Mouse (Mus musculus) hindbrain, embryonic 16.5 days (tissue): ENCODE results near the gene Pfkfb3. TPM values are rescaled to one million over a fixed set of nuclear protein-coding genes. Genes with fewer than 3 reads are reported as not detected.
"Not testable (repeated sequence)": the region's sequence is repeated elsewhere in the genome, so short reads cannot be mapped to it uniquely, and the experiment has no call there.

ENCODE experiments used
- ATAC-seq: fragments of 200-750 bp; cut with Nextera tagmentation; 2 replicates; pipeline ENCODE4 v1.8.0; 2017; ENCODE audit warnings: moderate TSS enrichment, moderate library complexity
- H3K27ac ChIP-seq: fragments of 300-500 bp; sonication (generic); 2 replicates; pipeline ENCODE4 v1.5.1; 2014; ENCODE audit warnings: low read depth, mild to moderate bottlenecking, control low read depth, low read length, moderate library complexity
- H3K27me3 ChIP-seq: fragments of 300-500 bp; sonication (generic); replicated peaks from 2 replicates; pipeline ENCODE4 v1.6.1; 2014; ENCODE audit warnings: low read length; ENCODE audit not compliant: control insufficient read depth, insufficient read depth
- H3K36me3 ChIP-seq: fragments of 300-500 bp; sonication (generic); 2 replicates; pipeline ENCODE4 v1.6.1; 2014; ENCODE audit warnings: mild to moderate bottlenecking, low read length, moderate library complexity, mixed read lengths; ENCODE audit not compliant: control insufficient read depth, insufficient read depth
- H3K4me1 ChIP-seq: fragments of 300-500 bp; sonication (generic); 2 replicates; pipeline ENCODE4 v1.6.1; 2014; ENCODE audit warnings: low read depth, low read length; ENCODE audit not compliant: control insufficient read depth, insufficient read depth
- H3K4me2 ChIP-seq: fragments of 300-500 bp; sonication (generic); 2 replicates; pipeline ENCODE4 v1.6.1; 2014; ENCODE audit warnings: mild to moderate bottlenecking, low read length, control low read depth, moderate library complexity
- H3K4me3 ChIP-seq: fragments of 300-500 bp; sonication (generic); 2 replicates; pipeline ENCODE4 v1.5.1; 2014; ENCODE audit warnings: mild to moderate bottlenecking, low read length, control low read depth, moderate library complexity
- H3K9ac ChIP-seq: fragments of 300-500 bp; sonication (generic); 2 replicates; pipeline ENCODE4 v1.6.1; 2014; ENCODE audit warnings: low read depth, mild to moderate bottlenecking, control low read depth, low read length, moderate library complexity
- H3K9me3 ChIP-seq: fragments of 300-500 bp; sonication (generic); 2 replicates; pipeline ENCODE4 v1.6.1; 2014; ENCODE audit warnings: mild to moderate bottlenecking, low read length, moderate library complexity; ENCODE audit not compliant: control insufficient read depth
- WGBS: fragments of 180-500 bp; shearing (Covaris S2); extraction: QIAGEN DNeasy Blood & Tissue Kit; methylation state at CpG from one replicate; pipeline ENCODE4 v1.1.7; 2014; 5-methylcytosine and 5-hydroxymethylcytosine counted together
- polyA plus RNA-seq: library from polyadenylated mRNA; unstranded; fragments of >200 nt; fragmentation: Nextera tagmentation; extraction: Ambion mirVana; gene quantifications from 2 replicates; pipeline ENCODE4 v1.2.1, GENCODE M21; 2015

Gene Pfkfb3
- polyA plus RNA-seq, 1 experiment from 2014 or later, result 28.5 TPM

GRCm38 (mm10) chr2:11542640-11543039 lies 11.2 kb downstream of the Pfkfb3 start:
- Histone ChIP-seq H3K4me1 (no peaks in the 10 kb centered on the region), H3K9ac (no peak overlapping the region), H3K27ac (no peak overlapping the region), H3K36me3 (no peaks in the 10 kb centered on the region), H3K27me3 (no peaks in the 10 kb centered on the region), H3K9me3 (no peaks in the 10 kb centered on the region), H3K4me3 (no peak overlapping the region), H3K4me2 (no peak overlapping the region)
- WGBS, result 88% methylated on average over 1 of the region's 1 CpGs
- peak; percentile 82 for ATAC-seq

DNA sequence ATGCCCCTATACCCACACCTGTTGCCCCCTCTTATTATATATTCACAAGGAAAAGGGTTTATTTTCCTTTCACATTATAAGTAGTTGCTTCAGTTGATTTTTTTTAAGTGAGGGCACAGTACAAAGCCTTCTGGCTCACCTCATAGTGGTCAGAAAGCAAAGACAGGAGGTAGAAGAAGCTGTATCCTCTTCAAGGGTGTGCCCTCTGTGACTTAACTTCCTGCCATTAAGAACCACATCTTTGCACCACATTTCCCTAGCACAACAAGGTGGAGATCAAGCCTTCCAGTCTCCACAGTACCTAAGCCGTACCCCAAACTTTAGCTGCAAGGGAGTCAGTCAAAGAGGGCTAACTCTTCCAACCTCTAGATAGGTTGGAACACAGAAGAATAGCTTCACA lies 11.8 kb downstream of the Pfkfb3 start:
- H3K4me1 ChIP-seq, result no peaks in the 10 kb centered on the region
- H3K9ac ChIP-seq, result no peak overlapping the region
- H3K4me3 ChIP-seq, result no peak overlapping the region
- H3K4me2 ChIP-seq, result no peak overlapping the region
- H3K36me3 ChIP-seq, result no peaks in the 10 kb centered on the region
- no peak overlapping the region for H3K27ac ChIP-seq
- no peaks in the 10 kb centered on the region for H3K9me3 ChIP-seq
- 100% methylated on average over 1 of the region's 1 CpGs for WGBS
- no peaks in the 10 kb centered on the region for H3K27me3 ChIP-seq
- no peak for ATAC-seq

GRCm38 (mm10) chr2:11541528-11541927 lies 12.3 kb downstream of the Pfkfb3 start:
- H3K27ac ChIP-seq, H3K4me1 ChIP-seq, H3K9me3 ChIP-seq, ATAC-seq, H3K4me2 ChIP-seq, H3K9ac ChIP-seq, H3K36me3 ChIP-seq, H3K4me3 ChIP-seq, H3K27me3 ChIP-seq: not testable (repeated sequence)
- 73% methylated on average over 1 of the region's 1 CpGs for WGBS

GRCm38 (mm10) chr2:11535966-11536365 lies 17.9 kb downstream of the Pfkfb3 start:
- no peaks in the 10 kb centered on the region for H3K36me3 ChIP-seq
- peak overlapping the region; percentile 57 for H3K4me3 ChIP-seq
- no peak overlapping the region for H3K27ac ChIP-seq
- H3K4me1 ChIP-seq, result no peaks in the 10 kb centered on the region; the same call in 1 of the 2 replicates
- no peak for ATAC-seq
- peak overlapping the region; percentile 93 for H3K4me2 ChIP-seq
- H3K9me3 ChIP-seq, result no peaks in the 10 kb centered on the region
- WGBS, result 66% methylated on average over 8 of the region's 8 CpGs
- H3K27me3 ChIP-seq, result no peaks in the 10 kb centered on the region; the same call in 1 of the 2 replicates
- no peak overlapping the region; the same call in 1 of the 2 replicates for H3K9ac ChIP-seq

DNA sequence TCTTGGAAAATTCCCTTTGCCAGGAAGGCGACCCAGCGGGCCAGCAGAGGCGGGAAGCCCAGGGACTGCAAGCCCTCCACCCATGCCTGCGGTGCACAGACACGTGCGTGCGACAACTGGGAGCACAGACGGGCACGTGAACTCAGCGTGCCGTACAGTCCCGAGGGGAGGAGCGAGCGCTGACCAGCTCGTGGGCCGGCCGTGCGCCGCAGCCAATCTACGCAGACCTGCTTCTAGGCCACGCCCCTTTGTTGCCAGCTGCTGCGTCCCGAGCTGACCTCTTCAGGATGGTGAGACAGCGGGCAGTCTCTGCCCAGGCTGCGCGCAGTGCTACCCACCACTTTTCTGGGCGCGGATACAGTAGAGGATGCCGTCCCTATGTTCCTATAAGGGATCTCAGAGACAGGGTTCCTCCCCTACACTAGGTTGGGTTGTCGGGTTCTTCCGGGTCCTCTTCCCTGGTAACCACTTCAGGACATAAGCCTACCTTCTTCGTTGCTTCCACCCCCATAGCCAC lies 18.4 kb downstream of the Pfkfb3 start:
- no peaks in the 10 kb centered on the region; the same call in 1 of the 2 replicates for H3K4me1 ChIP-seq
- no peak overlapping the region for H3K27ac ChIP-seq
- ATAC-seq, result peak; percentile 98
- no peaks in the 10 kb centered on the region; the same call in 1 of the 2 replicates for H3K27me3 ChIP-seq
- peak overlapping the region; percentile 57 for H3K4me3 ChIP-seq
- no peaks in the 10 kb centered on the region for H3K36me3 ChIP-seq
- H3K9ac ChIP-seq, result peak overlapping the region; percentile 66
- H3K4me2 ChIP-seq, result peak overlapping the region; percentile 93
- WGBS, result under 1% methylated on average over 32 of the region's 32 CpGs
- H3K9me3 ChIP-seq, result no peaks in the 10 kb centered on the region

DNA sequence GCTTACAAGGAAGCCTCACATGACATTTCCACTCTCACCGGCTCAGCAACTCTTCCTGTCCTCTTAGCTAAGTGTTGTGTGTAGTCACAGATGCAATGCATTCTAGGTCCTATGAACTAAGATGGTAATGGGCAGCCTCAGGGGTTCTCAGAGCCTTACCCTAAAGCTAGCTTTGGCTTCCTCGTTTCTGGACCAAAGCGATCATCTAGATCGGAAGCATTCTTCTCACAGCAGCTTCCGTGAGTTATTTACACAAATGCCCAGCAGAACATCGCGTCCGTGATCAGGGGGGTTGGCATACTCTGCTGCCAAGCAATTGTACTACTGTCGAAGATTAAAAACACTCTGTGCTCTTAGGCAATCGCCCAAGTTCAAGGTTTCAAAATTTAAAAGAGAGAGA lies 19.1 kb downstream of the Pfkfb3 start:
- Histone ChIP-seq H3K27me3 (no peaks in the 10 kb centered on the region; the same call in 1 of the 2 replicates), H3K4me3 (peak overlapping the region; percentile 57), H3K27ac (no peak overlapping the region), H3K4me1 (no peaks in the 10 kb centered on the region; the same call in 1 of the 2 replicates), H3K36me3 (no peaks in the 10 kb centered on the region), H3K9ac (0 out of 2 replicates have a peak overlapping the region, but pooled peaks have one; percentile 14), H3K9me3 (no peaks in the 10 kb centered on the region), H3K4me2 (peak overlapping the region; percentile 93)
- WGBS, result 23% methylated on average over 10 of the region's 10 CpGs
- ATAC-seq, result no peak

DNA sequence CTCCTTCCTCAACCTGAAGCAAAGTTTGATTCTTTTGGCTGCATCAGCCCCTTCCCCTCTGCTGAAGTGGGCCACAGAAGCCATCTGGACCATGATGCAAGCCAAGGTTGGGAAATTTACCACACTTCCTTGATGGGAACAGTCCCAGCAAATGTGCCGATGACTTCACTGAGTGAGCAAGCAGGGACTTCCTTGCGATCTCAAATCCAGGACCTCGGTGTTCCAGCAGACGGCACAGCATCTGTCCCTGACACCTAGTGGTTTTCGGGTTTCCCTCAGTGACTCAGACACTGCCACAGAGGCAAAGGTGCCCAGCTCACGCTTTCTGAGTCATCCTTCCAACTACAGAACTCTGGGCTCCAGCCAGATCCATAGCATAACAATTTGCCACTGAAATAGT lies 23.8 kb downstream of the Pfkfb3 start:
- no peak overlapping the region for H3K4me2 ChIP-seq
- no peaks in the 10 kb centered on the region for H3K9me3 ChIP-seq
- no peak overlapping the region for H3K9ac ChIP-seq
- no peak overlapping the region for H3K27ac ChIP-seq
- H3K4me3 ChIP-seq, result no peak overlapping the region
- H3K4me1 ChIP-seq, result no peaks in the 10 kb centered on the region; the same call in 1 of the 2 replicates
- H3K27me3 ChIP-seq, result no peaks in the 10 kb centered on the region; the same call in 1 of the 2 replicates
- ATAC-seq, result no peak
- H3K36me3 ChIP-seq, result no peaks in the 10 kb centered on the region
- WGBS, result 82% methylated on average over 6 of the region's 6 CpGs

DNA sequence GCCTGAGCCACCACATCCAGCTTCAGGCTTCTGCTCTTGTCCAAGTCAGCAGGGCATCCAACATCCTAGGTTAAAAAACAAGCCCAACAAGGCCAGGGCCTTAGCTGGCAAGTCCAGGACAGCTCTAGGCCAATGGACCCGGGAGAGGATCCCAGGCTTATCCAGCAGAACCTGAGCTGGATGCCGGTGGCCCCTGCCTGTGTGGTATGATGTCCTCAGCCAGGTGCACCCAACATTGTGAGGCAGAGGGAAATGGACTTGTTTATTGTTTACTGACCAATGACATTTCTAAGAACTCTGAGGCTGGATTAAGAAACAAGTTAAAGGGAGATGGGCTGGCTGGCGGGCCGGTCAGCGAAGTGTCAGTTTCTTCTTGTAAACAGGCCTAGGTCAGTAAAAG lies 27.8 kb downstream of the Pfkfb3 start:
- 90% methylated on average over 5 of the region's 5 CpGs for WGBS
- Histone ChIP-seq H3K4me2 (no peak overlapping the region), H3K27ac (no peak overlapping the region), H3K36me3 (no peaks in the 10 kb centered on the region), H3K9ac (no peak overlapping the region), H3K27me3 (no peaks in the 10 kb centered on the region), H3K9me3 (no peaks in the 10 kb centered on the region), H3K4me1 (no peaks in the 10 kb centered on the region), H3K4me3 (no peak overlapping the region)
- ATAC-seq, result no peak

GRCm38 (mm10) chr2:11524736-11525135 lies 29.1 kb downstream of the Pfkfb3 start:
- no peaks in the 10 kb centered on the region for H3K9me3 ChIP-seq
- WGBS, result 89% methylated on average over 6 of the region's 6 CpGs
- H3K27ac ChIP-seq, result no peak overlapping the region
- H3K4me3 ChIP-seq, result no peak overlapping the region
- no peaks in the 10 kb centered on the region for H3K4me1 ChIP-seq
- no peaks in the 10 kb centered on the region for H3K36me3 ChIP-seq
- no peak for ATAC-seq
- H3K27me3 ChIP-seq, result no peaks in the 10 kb centered on the region
- H3K4me2 ChIP-seq, result no peak overlapping the region
- no peak overlapping the region for H3K9ac ChIP-seq
